Mouse (Mus musculus) neural tube, embryonic 15.5 days (tissue): ENCODE measurements around the gene Dip2b. TPM values are rescaled to one million over a fixed set of nuclear protein-coding genes. Genes with fewer than 3 reads are reported as not detected.

ENCODE experiments used
- ATAC-seq: fragments of 200-750 bp; cut with Nextera tagmentation; 2 replicates; pipeline ENCODE4 v1.8.0; 2017; ENCODE audit warnings: mild to moderate bottlenecking, moderate TSS enrichment, moderate library complexity; ENCODE audit not compliant: low FRiP score
- H3K27ac ChIP-seq: fragments of 300-500 bp; sonication (generic); replicated peaks from 2 replicates; pipeline ENCODE4 v1.5.1; 2015; ENCODE audit warnings: mild to moderate bottlenecking, inconsistent platforms
- H3K27me3 ChIP-seq: fragments of 300-500 bp; sonication (generic); replicated peaks from 2 replicates; pipeline ENCODE4 v1.6.1; 2015; ENCODE audit warnings: inconsistent platforms
- H3K36me3 ChIP-seq: fragments of 300-500 bp; sonication (generic); 2 replicates; pipeline ENCODE4 v1.6.1; 2015; ENCODE audit warnings: inconsistent platforms
- H3K4me1 ChIP-seq: fragments of 300-500 bp; sonication (generic); 2 replicates; pipeline ENCODE4 v1.6.1; 2015; ENCODE audit warnings: inconsistent platforms
- H3K4me2 ChIP-seq: fragments of 300-500 bp; sonication (generic); 2 replicates; pipeline ENCODE4 v1.6.1; 2015; ENCODE audit warnings: inconsistent platforms, mild to moderate bottlenecking, moderate library complexity
- H3K4me3 ChIP-seq: fragments of 300-500 bp; sonication (generic); replicated peaks from 2 replicates; pipeline ENCODE4 v1.5.1; 2015; ENCODE audit warnings: mild to moderate bottlenecking, inconsistent platforms
- H3K9ac ChIP-seq: fragments of 300-500 bp; sonication (generic); replicated peaks from 2 replicates; pipeline ENCODE4 v1.6.1; 2015; ENCODE audit warnings: mild to moderate bottlenecking, inconsistent platforms
- H3K9me3 ChIP-seq: fragments of 300-500 bp; sonication (generic); replicated peaks from 2 replicates; pipeline ENCODE4 v1.6.1; 2016; ENCODE audit warnings: inconsistent platforms
- WGBS: fragments of 180-500 bp; shearing (Covaris S2); methylation state at CpG from one replicate; pipeline ENCODE4 v1.1.7; 2015; ENCODE audit warnings: mixed read lengths; 5-methylcytosine and 5-hydroxymethylcytosine counted together
- polyA plus RNA-seq: library from polyadenylated mRNA; unstranded; fragments of >200 nt; fragmentation: Nextera tagmentation; extraction: Ambion mirVana; gene quantifications from 2 replicates; pipeline ENCODE4 v1.2.1, GENCODE M21; 2015

The Dip2b gene
- polyA plus RNA-seq, 1 experiment from 2014 or later, result 14.0 TPM

GRCm38 (mm10) chr15:100186234-100186633 is 147.8 kb downstream of the Dip2b start:
- 85% methylated on average over 9 of the region's 9 CpGs for WGBS
- no peaks in the 10 kb centered on the region for H3K27me3 ChIP-seq
- no peaks in the 10 kb centered on the region for H3K9me3 ChIP-seq
- H3K4me2 ChIP-seq, result no peak overlapping the region
- no peak overlapping the region for H3K9ac ChIP-seq
- H3K27ac ChIP-seq, result no peak overlapping the region
- peaks cover 85% of the 10 kb centered on the region for H3K36me3 ChIP-seq
- no peak overlapping the region for H3K4me3 ChIP-seq
- ATAC-seq, result no peak
- no peaks in the 10 kb centered on the region for H3K4me1 ChIP-seq

GRCm38 (mm10) chr15:100186882-100187672 is 148.6 kb downstream of the Dip2b start:
- no peak overlapping the region for H3K4me3 ChIP-seq
- peaks cover 85% of the 10 kb centered on the region for H3K36me3 ChIP-seq
- no peaks in the 10 kb centered on the region for H3K4me1 ChIP-seq
- H3K9me3 ChIP-seq, result no peaks in the 10 kb centered on the region
- no peak for ATAC-seq
- H3K9ac ChIP-seq, result no peak overlapping the region
- H3K27ac ChIP-seq, result no peak overlapping the region
- no peaks in the 10 kb centered on the region for H3K27me3 ChIP-seq
- H3K4me2 ChIP-seq, result no peak overlapping the region
- 92% methylated on average over 8 of the region's 8 CpGs for WGBS

- Histone ChIP-seq H3K4me1 (no peaks in the 10 kb centered on the region), H3K4me3 (no peak overlapping the region), H3K4me2 (no peak overlapping the region), H3K27me3 (no peaks in the 10 kb centered on the region), H3K9ac (no peak overlapping the region), H3K9me3 (no peaks in the 10 kb centered on the region), H3K27ac (no peak overlapping the region), H3K36me3 (peaks cover 86% of the 10 kb centered on the region)
- ATAC-seq, result no peak
- 89% methylated on average over 5 of the region's 5 CpGs for WGBS
Measured at GRCm38 (mm10) chr15:100188542-100188941, 150.1 kb downstream of the Dip2b start.

GRCm38 (mm10) chr15:100188962-100189404 is 150.5 kb downstream of the Dip2b start:
- Histone ChIP-seq H3K9ac (no peak overlapping the region), H3K9me3 (no peaks in the 10 kb centered on the region), H3K27ac (no peak overlapping the region), H3K4me2 (no peak overlapping the region), H3K4me3 (no peak overlapping the region), H3K36me3 (peaks cover 86% of the 10 kb centered on the region), H3K4me1 (no peaks in the 10 kb centered on the region), H3K27me3 (no peaks in the 10 kb centered on the region)
- no peak for ATAC-seq
- WGBS, result 78% methylated on average over 14 of the region's 14 CpGs

- Histone ChIP-seq H3K36me3 (peaks cover 86% of the 10 kb centered on the region), H3K9me3 (no peaks in the 10 kb centered on the region), H3K27me3 (no peaks in the 10 kb centered on the region), H3K4me2 (no peak overlapping the region), H3K27ac (no peak overlapping the region), H3K4me3 (no peak overlapping the region), H3K9ac (no peak overlapping the region), H3K4me1 (no peaks in the 10 kb centered on the region)
- WGBS, result 98% methylated on average over 5 of the region's 5 CpGs
- ATAC-seq, result no peak
Measured at GRCm38 (mm10) chr15:100190083-100190482, 151.6 kb downstream of the Dip2b start.

- H3K36me3 ChIP-seq, result peaks cover 85% of the 10 kb centered on the region
- WGBS, result 88% methylated on average over 11 of the region's 11 CpGs
Measured at GRCm38 (mm10) chr15:100198983-100199745, 160.7 kb downstream of the Dip2b start.

GRCm38 (mm10) chr15:100199790-100200189 is 161.3 kb downstream of the Dip2b start:
- H3K4me3 ChIP-seq, result no peak overlapping the region
- no peak overlapping the region for H3K9ac ChIP-seq
- peaks cover 83% of the 10 kb centered on the region for H3K36me3 ChIP-seq
- H3K4me2 ChIP-seq, result no peak overlapping the region
- no peak overlapping the region for H3K27ac ChIP-seq
- H3K9me3 ChIP-seq, result no peaks in the 10 kb centered on the region
- ATAC-seq, result no peak
- WGBS, result 82% methylated on average over 3 of the region's 3 CpGs
- no peaks in the 10 kb centered on the region for H3K27me3 ChIP-seq
- no peaks in the 10 kb centered on the region for H3K4me1 ChIP-seq

More at GRCm38 (mm10) chr15:100198983-100199745, 160.7 kb downstream of the Dip2b start:
- H3K4me3 ChIP-seq, result no peak overlapping the region
- no peaks in the 10 kb centered on the region for H3K4me1 ChIP-seq
- ATAC-seq, result no peak
- H3K9ac ChIP-seq, result no peak overlapping the region
- no peak overlapping the region for H3K4me2 ChIP-seq
- no peaks in the 10 kb centered on the region for H3K27me3 ChIP-seq
- no peak overlapping the region for H3K27ac ChIP-seq
- no peaks in the 10 kb centered on the region for H3K9me3 ChIP-seq

GRCm38 (mm10) chr15:100201806-100202205 is 163.3 kb downstream of the Dip2b start:
- Histone ChIP-seq H3K4me2 (no peak overlapping the region), H3K27me3 (no peaks in the 10 kb centered on the region), H3K4me1 (no peaks in the 10 kb centered on the region), H3K9me3 (no peaks in the 10 kb centered on the region), H3K4me3 (no peak overlapping the region), H3K27ac (no peak overlapping the region), H3K36me3 (peaks cover 83% of the 10 kb centered on the region), H3K9ac (no peak overlapping the region)
- WGBS, result 99% methylated on average over 3 of the region's 3 CpGs
- no peak for ATAC-seq

GRCm38 (mm10) chr15:100202431-100203015 is 164.1 kb downstream of the Dip2b start:
- H3K9ac ChIP-seq, result no peak overlapping the region
- ATAC-seq, result no peak
- H3K4me3 ChIP-seq, result no peak overlapping the region
- no peaks in the 10 kb centered on the region for H3K9me3 ChIP-seq
- no peak overlapping the region for H3K4me2 ChIP-seq
- no peak overlapping the region for H3K27ac ChIP-seq
- H3K36me3 ChIP-seq, result peaks cover 83% of the 10 kb centered on the region
- H3K27me3 ChIP-seq, result no peaks in the 10 kb centered on the region
- H3K4me1 ChIP-seq, result no peaks in the 10 kb centered on the region
- WGBS, result 87% methylated on average over 4 of the region's 4 CpGs

- Histone ChIP-seq H3K4me3 (no peak overlapping the region), H3K4me2 (no peak overlapping the region), H3K27ac (no peak overlapping the region), H3K36me3 (peaks cover 86% of the 10 kb centered on the region), H3K4me1 (no peaks in the 10 kb centered on the region), H3K9ac (no peak overlapping the region), H3K9me3 (no peaks in the 10 kb centered on the region), H3K27me3 (no peaks in the 10 kb centered on the region)
- WGBS, result 88% methylated on average over 1 of the region's 1 CpGs
- ATAC-seq, result no peak
Measured at GRCm38 (mm10) chr15:100204574-100204973, 166.1 kb downstream of the Dip2b start.

GRCm38 (mm10) chr15:100210013-100210412 is 171.5 kb downstream of the Dip2b start:
- H3K27me3 ChIP-seq, result no peaks in the 10 kb centered on the region
- H3K4me1 ChIP-seq, result no peaks in the 10 kb centered on the region
- no peak overlapping the region for H3K27ac ChIP-seq
- no peak overlapping the region for H3K4me2 ChIP-seq
- no peaks in the 10 kb centered on the region for H3K9me3 ChIP-seq
- ATAC-seq, result no peak
- 96% methylated on average over 3 of the region's 3 CpGs for WGBS
- H3K9ac ChIP-seq, result no peak overlapping the region
- no peak overlapping the region for H3K4me3 ChIP-seq
- H3K36me3 ChIP-seq, result peaks cover 88% of the 10 kb centered on the region
